Mouse (Mus musculus): ENCODE measurements around the gene Tada2a. TPM values are rescaled to one million over a fixed set of nuclear protein-coding genes. Genes with fewer than 3 reads are reported as not detected.

The Tada2a gene
- total RNA-seq, 1 experiment: 38.9 TPM

DNA sequence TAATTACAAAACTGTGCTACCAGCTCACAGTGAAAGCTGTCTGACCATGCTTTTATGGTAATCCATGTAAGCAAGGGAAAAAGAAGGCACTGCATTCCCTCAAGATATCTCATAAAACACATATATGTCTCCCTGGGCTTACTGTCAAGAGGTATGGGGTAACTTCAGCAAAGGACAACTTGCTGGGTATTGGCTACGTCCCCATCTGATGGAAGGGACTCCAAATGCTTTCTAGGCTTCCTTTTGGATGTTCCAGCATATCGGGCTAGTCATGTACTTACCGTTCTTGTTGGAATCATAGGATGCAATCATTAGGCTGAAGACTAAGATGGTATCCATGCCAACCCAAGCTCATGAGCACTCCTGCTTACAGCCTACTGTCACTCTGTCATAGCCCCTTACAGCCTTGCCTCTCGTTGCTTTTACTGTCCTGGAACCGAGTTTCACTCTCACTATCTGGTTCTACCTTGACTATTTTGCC is 37.7 kb upstream of the Tada2a start, which contains the start of gene Gm11437:
Gm11437 (minus strand) TSS at position 431 of the 481 bp plus-strand sequence.
- Histone ChIP-seq H3K27ac (ENCODE audit: insufficient read depth, low read depth, low read length, poor library complexity, severe bottlenecking) (no peak within 1 kb of the TSS), H3K4me1 (ENCODE audit: control insufficient read depth in 2 of 2, insufficient read depth in 2 of 2, low read length in 2 of 2, poor library complexity in 1 of 2) (no peaks in the 10 kb centered on the region), H3K9me3 (ENCODE audit: control insufficient read depth, insufficient read depth, low read depth, low read length) (no peaks in the 10 kb centered on the region), H3K9ac (ENCODE audit: insufficient read depth, low read depth, low read length, poor library complexity, severe bottlenecking) (no peak within 1 kb of the TSS), H3K36me3 (ENCODE audit: control insufficient read depth, insufficient read depth, low read length, poor library complexity, severe bottlenecking) (no peaks in the 10 kb centered on the region), H3K4me3 (ENCODE audit: insufficient read depth in 1 of 2, low read depth in 1 of 2, low read length in 2 of 2, poor library complexity in 1 of 2, severe bottlenecking in 1 of 2) (no peak within 1 kb of the TSS)
- TF ChIP-seq ZNF384 (IDR thresholded peaks at IDR 0.05; ENCODE audit: low read depth, low read length): no peak
- no peak for TF ChIP-seq ZC3H11A (IDR thresholded peaks at IDR 0.05; ENCODE audit: borderline replicate concordance, low read depth, low read length)
- TF ChIP-seq HCFC1 (IDR thresholded peaks at IDR 0.05; ENCODE audit: borderline replicate concordance, insufficient read depth, low read length): no peak
- no peak for TF ChIP-seq CHD2 (IDR thresholded peaks at IDR 0.05; ENCODE audit: low read depth, low read length)
- TF ChIP-seq MAFK (IDR thresholded peaks at IDR 0.05; ENCODE audit: insufficient read depth, low read depth, low read length): no peak
- in situ Hi-C loops (cut with MboI; ENCODE audit: low sequenced_read_pairs in 2 of 2, unreplicated experiment in 2 of 2): no loop called here
- DNase-seq (ENCODE audit: low read depth, low spot score): no peak

DNA sequence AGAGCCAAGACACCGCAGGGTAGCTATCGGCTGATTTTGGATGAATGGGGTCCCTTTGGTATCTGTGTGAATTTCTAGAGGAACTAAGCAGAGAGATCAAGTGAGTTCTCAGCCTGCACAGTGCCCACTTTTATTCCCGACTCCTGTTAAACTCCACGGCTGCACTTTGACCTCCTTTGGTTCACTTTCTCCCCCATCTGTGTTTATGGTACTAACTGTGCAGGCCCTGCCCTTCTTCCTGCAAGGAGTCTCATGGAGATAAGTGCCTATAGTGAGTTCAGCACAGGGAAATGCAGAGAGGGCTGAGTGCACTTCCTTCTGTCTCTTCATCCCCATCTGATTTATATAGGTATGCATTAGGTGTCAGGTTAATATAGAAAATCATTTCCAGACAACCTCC is 35.2 kb upstream of the Tada2a start:
- no peak for DNase-seq (ENCODE audit: low read depth, low spot score)
- no peaks in the 10 kb centered on the region for H3K4me1 ChIP-seq (ENCODE audit: control insufficient read depth in 2 of 2, insufficient read depth in 2 of 2, low read length in 2 of 2, poor library complexity in 1 of 2)
- no peak overlapping the region for H3K4me3 ChIP-seq (ENCODE audit: insufficient read depth in 1 of 2, low read depth in 1 of 2, low read length in 2 of 2, poor library complexity in 1 of 2, severe bottlenecking in 1 of 2)
- no peaks in the 10 kb centered on the region for H3K36me3 ChIP-seq (ENCODE audit: control insufficient read depth, insufficient read depth, low read length, poor library complexity, severe bottlenecking)
- in situ Hi-C loops (cut with MboI; ENCODE audit: low sequenced_read_pairs in 2 of 2, unreplicated experiment in 2 of 2): no loop called here
- no peak overlapping the region for H3K9ac ChIP-seq (ENCODE audit: insufficient read depth, low read depth, low read length, poor library complexity, severe bottlenecking)
- TF ChIP-seq ZC3H11A (IDR thresholded peaks at IDR 0.05; ENCODE audit: borderline replicate concordance, low read depth, low read length) (no peak), ZNF384 (IDR thresholded peaks at IDR 0.05; ENCODE audit: low read depth, low read length) (no peak), MAFK (IDR thresholded peaks at IDR 0.05; ENCODE audit: insufficient read depth, low read depth, low read length) (no peak), HCFC1 (IDR thresholded peaks at IDR 0.05; ENCODE audit: borderline replicate concordance, insufficient read depth, low read length) (no peak), CHD2 (IDR thresholded peaks at IDR 0.05; ENCODE audit: low read depth, low read length) (no peak)
- no peak overlapping the region for H3K27ac ChIP-seq (ENCODE audit: insufficient read depth, low read depth, low read length, poor library complexity, severe bottlenecking)
- no peaks in the 10 kb centered on the region for H3K9me3 ChIP-seq (ENCODE audit: control insufficient read depth, insufficient read depth, low read depth, low read length)

DNA sequence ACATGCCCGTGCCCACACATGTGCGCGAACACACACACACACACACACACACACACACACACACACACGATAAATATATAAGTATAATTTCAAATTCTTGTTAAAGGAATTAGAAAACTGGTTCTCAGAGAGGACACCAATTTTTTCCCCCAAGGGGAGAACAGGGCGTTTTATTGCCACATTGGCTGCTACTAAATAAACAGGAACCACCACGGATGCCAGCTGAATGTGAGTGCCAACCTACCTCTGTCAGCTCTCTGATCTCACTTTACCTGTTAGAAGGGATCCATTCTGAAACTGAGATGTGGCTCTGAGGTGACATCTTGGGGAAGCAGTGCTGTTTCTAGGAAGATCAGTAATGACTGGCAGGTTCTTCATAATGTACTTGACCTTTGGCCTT is 34.7 kb upstream of the Tada2a start:
- DNase-seq (ENCODE audit: low read depth, low spot score): no peak
- no peak overlapping the region for H3K27ac ChIP-seq (ENCODE audit: insufficient read depth, low read depth, low read length, poor library complexity, severe bottlenecking)
- H3K4me3 ChIP-seq (ENCODE audit: insufficient read depth in 1 of 2, low read depth in 1 of 2, low read length in 2 of 2, poor library complexity in 1 of 2, severe bottlenecking in 1 of 2): no peak overlapping the region
- in situ Hi-C loops (cut with MboI; ENCODE audit: low sequenced_read_pairs in 2 of 2, unreplicated experiment in 2 of 2): no loop called here
- H3K9ac ChIP-seq (ENCODE audit: insufficient read depth, low read depth, low read length, poor library complexity, severe bottlenecking): no peak overlapping the region
- no peaks in the 10 kb centered on the region for H3K9me3 ChIP-seq (ENCODE audit: control insufficient read depth, insufficient read depth, low read depth, low read length)
- H3K36me3 ChIP-seq (ENCODE audit: control insufficient read depth, insufficient read depth, low read length, poor library complexity, severe bottlenecking): no peaks in the 10 kb centered on the region
- TF ChIP-seq HCFC1 (IDR thresholded peaks at IDR 0.05; ENCODE audit: borderline replicate concordance, insufficient read depth, low read length) (no peak), ZNF384 (IDR thresholded peaks at IDR 0.05; ENCODE audit: low read depth, low read length) (no peak), ZC3H11A (IDR thresholded peaks at IDR 0.05; ENCODE audit: borderline replicate concordance, low read depth, low read length) (no peak), CHD2 (IDR thresholded peaks at IDR 0.05; ENCODE audit: low read depth, low read length) (no peak), MAFK (IDR thresholded peaks at IDR 0.05; ENCODE audit: insufficient read depth, low read depth, low read length) (no peak)
- H3K4me1 ChIP-seq (ENCODE audit: control insufficient read depth in 2 of 2, insufficient read depth in 2 of 2, low read length in 2 of 2, poor library complexity in 1 of 2): no peaks in the 10 kb centered on the region

DNA sequence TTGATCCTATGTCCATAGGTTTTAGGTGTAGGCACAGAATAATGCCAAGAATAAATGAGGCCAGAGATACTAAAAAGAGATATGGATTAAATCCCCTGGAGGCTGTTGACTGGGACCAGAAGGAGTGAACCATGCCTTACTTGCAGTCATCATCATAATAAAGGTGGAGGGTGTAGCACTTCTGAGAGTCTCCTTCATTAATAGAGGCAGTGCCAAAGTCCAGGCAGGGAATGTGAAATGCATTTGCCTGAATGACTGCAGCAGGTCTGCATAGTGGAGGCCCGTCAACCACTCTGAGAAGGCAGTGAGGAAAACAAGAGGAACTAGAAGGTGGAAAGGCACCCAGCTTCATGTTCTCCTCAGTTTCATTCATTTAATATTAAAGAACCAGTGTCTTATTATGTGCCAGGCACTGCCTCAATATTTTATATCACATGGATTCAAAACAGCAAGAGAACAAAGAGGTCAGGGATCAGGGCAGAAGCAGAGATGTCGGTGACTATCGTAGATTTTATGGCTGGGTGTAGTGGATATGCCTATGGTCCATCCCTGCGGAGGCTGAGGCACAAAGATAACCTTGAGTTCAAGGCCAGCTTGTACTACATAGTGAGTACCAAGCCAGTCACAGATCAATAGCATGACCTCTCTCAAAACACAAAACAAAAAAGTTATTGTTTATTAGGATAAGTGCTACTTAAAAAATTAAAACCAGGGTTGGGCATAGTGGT is 27.3 kb upstream of the Tada2a start:
- DNase-seq (ENCODE audit: low read depth, low spot score): no peak
- in situ Hi-C loops (cut with MboI; ENCODE audit: low sequenced_read_pairs in 2 of 2, unreplicated experiment in 2 of 2): no loop called here

More for the DNA sequence above, 27.3 kb upstream of the Tada2a start:
- TF ChIP-seq MAFK (IDR thresholded peaks at IDR 0.05; ENCODE audit: insufficient read depth, low read depth, low read length) (no peak), ZNF384 (IDR thresholded peaks at IDR 0.05; ENCODE audit: low read depth, low read length) (no peak), CHD2 (IDR thresholded peaks at IDR 0.05; ENCODE audit: low read depth, low read length) (no peak), HCFC1 (IDR thresholded peaks at IDR 0.05; ENCODE audit: borderline replicate concordance, insufficient read depth, low read length) (no peak)
- H3K4me1 ChIP-seq (ENCODE audit: control insufficient read depth in 2 of 2, insufficient read depth in 2 of 2, low read length in 2 of 2, poor library complexity in 1 of 2): no peaks in the 10 kb centered on the region
- H3K9ac ChIP-seq (ENCODE audit: insufficient read depth, low read depth, low read length, poor library complexity, severe bottlenecking): no peak overlapping the region
- no peak overlapping the region for H3K4me3 ChIP-seq (ENCODE audit: insufficient read depth in 1 of 2, low read depth in 1 of 2, low read length in 2 of 2, poor library complexity in 1 of 2, severe bottlenecking in 1 of 2)
- no peaks in the 10 kb centered on the region for H3K36me3 ChIP-seq (ENCODE audit: control insufficient read depth, insufficient read depth, low read length, poor library complexity, severe bottlenecking)
- H3K9me3 ChIP-seq (ENCODE audit: control insufficient read depth, insufficient read depth, low read depth, low read length): no peaks in the 10 kb centered on the region
- no peak overlapping the region for H3K27ac ChIP-seq (ENCODE audit: insufficient read depth, low read depth, low read length, poor library complexity, severe bottlenecking)

All from ES-E14 (cell line).